Mouse (Mus musculus) midbrain, embryonic 14.5 days (tissue): ENCODE measurements at regions not wholly inside any gene's neighbourhood (a gene's known extent, or its start where the extent isn't known, plus 50 kb on each side); places are given as distances from the start of the nearest gene placed in this dataset.

Experiments
- ATAC-seq: fragments of 200-750 bp; cut with Nextera tagmentation; 2 replicates; pipeline ENCODE4 v1.8.0; 2017; ENCODE audit warnings: moderate number of reproducible peaks, moderate library complexity; ENCODE audit not compliant: low FRiP score, low TSS enrichment
- DNase-seq: peaks from one replicate; pipeline ENCODE4 v3.0.0-alpha.2; 2015
- H3K27ac ChIP-seq: fragments of 300-500 bp; sonication (generic); replicated peaks from 2 replicates; pipeline ENCODE4 v1.5.1; 2014; ENCODE audit warnings: mild to moderate bottlenecking, low read depth, low read length, moderate library complexity
- H3K27me3 ChIP-seq: fragments of 300-500 bp; sonication (generic); 2 replicates; pipeline ENCODE4 v1.6.1; 2014; ENCODE audit warnings: low read length, control low read depth, mixed read lengths; ENCODE audit not compliant: control insufficient read depth, insufficient read depth
- H3K36me3 ChIP-seq: fragments of 300-500 bp; sonication (generic); 2 replicates; pipeline ENCODE4 v1.6.1; 2014; ENCODE audit warnings: low read length, control low read depth; ENCODE audit not compliant: control insufficient read depth, insufficient read depth
- H3K4me1 ChIP-seq: fragments of 300-500 bp; sonication (generic); 2 replicates; pipeline ENCODE4 v1.6.1; 2014; ENCODE audit warnings: mild to moderate bottlenecking, antibody characterized with exemption, low read length, control low read depth; ENCODE audit not compliant: control insufficient read depth, insufficient read depth
- H3K4me2 ChIP-seq: fragments of 300-500 bp; sonication (generic); 2 replicates; pipeline ENCODE4 v1.6.1; 2014; ENCODE audit warnings: mild to moderate bottlenecking, low read length, moderate library complexity
- H3K4me3 ChIP-seq: fragments of 300-500 bp; sonication (generic); replicated peaks from 2 replicates; pipeline ENCODE4 v1.5.1; 2014; ENCODE audit warnings: low read depth, low read length
- H3K9ac ChIP-seq: fragments of 300-500 bp; sonication (generic); replicated peaks from 2 replicates; pipeline ENCODE4 v1.6.1; 2014; ENCODE audit warnings: mild to moderate bottlenecking, low read length, moderate library complexity
- H3K9me3 ChIP-seq: fragments of 300-500 bp; sonication (generic); 2 replicates; pipeline ENCODE4 v1.6.1; 2016; ENCODE audit warnings: low read length, control low read depth, mixed read lengths; ENCODE audit not compliant: control insufficient read depth
- WGBS: fragments of 180-500 bp; shearing (Covaris S2); extraction: QIAGEN DNeasy Blood & Tissue Kit; methylation state at CpG from one replicate; pipeline ENCODE4 v1.1.7; 2014; 5-methylcytosine and 5-hydroxymethylcytosine counted together

- no peak overlapping the region for H3K4me3 ChIP-seq
- 0 out of 2 replicates have a peak, but pooled peaks cover 3% of the 10 kb centered on the region for H3K4me1 ChIP-seq
- H3K9ac ChIP-seq, result no peak overlapping the region
- no peaks in the 10 kb centered on the region for H3K36me3 ChIP-seq
- no peak overlapping the region for H3K4me2 ChIP-seq
- peak; percentile 13 for DNase-seq
- H3K27me3 ChIP-seq, result no peaks in the 10 kb centered on the region
- WGBS, result 83% methylated on average over 1 of the region's 1 CpGs
- no peak for ATAC-seq
- no peaks in the 10 kb centered on the region for H3K9me3 ChIP-seq
- H3K27ac ChIP-seq, result peak overlapping the region; percentile 49; the same call in 1 of the 2 replicates
These were observed 179.5 kb downstream of the Ndufa4 start for GRCm38 (mm10) chr6:11727806-11728205.

- H3K4me1 ChIP-seq, result 0 out of 2 replicates have a peak, but pooled peaks cover 3% of the 10 kb centered on the region
- DNase-seq (peak; percentile 82), ATAC-seq (peak; percentile 75; the same call in 1 of the 2 replicates)
- 42% methylated on average over 5 of the region's 5 CpGs for WGBS
- H3K36me3 ChIP-seq, result no peaks in the 10 kb centered on the region
- no peaks in the 10 kb centered on the region for H3K27me3 ChIP-seq
- H3K4me3 ChIP-seq, result no peak overlapping the region
- H3K4me2 ChIP-seq, result no peak overlapping the region; the same call in 1 of the 2 replicates
- no peaks in the 10 kb centered on the region for H3K9me3 ChIP-seq
- H3K27ac ChIP-seq, result peak overlapping the region; percentile 49; the same call in 1 of the 2 replicates
- no peak overlapping the region for H3K9ac ChIP-seq
These were observed 179.9 kb downstream of the Ndufa4 start for GRCm38 (mm10) chr6:11727370-11727769.

GRCm38 (mm10) chr6:11723519-11723918 is 183.8 kb downstream of the Ndufa4 start:
- Histone ChIP-seq H3K36me3 (no peaks in the 10 kb centered on the region), H3K9me3 (no peaks in the 10 kb centered on the region), H3K4me3 (no peak overlapping the region), H3K27me3 (no peaks in the 10 kb centered on the region), H3K4me2 (no peak overlapping the region), H3K27ac (peak overlapping the region; percentile 14; the same call in 1 of the 2 replicates), H3K9ac (no peak overlapping the region), H3K4me1 (0 out of 2 replicates have a peak, but pooled peaks cover 3% of the 10 kb centered on the region)
- ATAC-seq (0 out of 2 replicates have a peak, but pooled peaks have one; percentile 26), DNase-seq (peak; percentile 28)
- WGBS, result 50% methylated on average over 2 of the region's 2 CpGs

GRCm38 (mm10) chr6:11720274-11720673 is 187.0 kb downstream of the Ndufa4 start:
- no peaks in the 10 kb centered on the region for H3K27me3 ChIP-seq
- H3K4me1 ChIP-seq, result no peaks in the 10 kb centered on the region
- DNase-seq (no peak), ATAC-seq (no peak)
- no peaks in the 10 kb centered on the region for H3K9me3 ChIP-seq
- H3K36me3 ChIP-seq, result no peaks in the 10 kb centered on the region
- H3K4me2 ChIP-seq, result no peak overlapping the region
- H3K27ac ChIP-seq, result no peak overlapping the region
- no peak overlapping the region for H3K9ac ChIP-seq
- H3K4me3 ChIP-seq, result no peak overlapping the region
- 82% methylated on average over 4 of the region's 4 CpGs for WGBS

GRCm38 (mm10) chr6:11710581-11710980 is 196.7 kb downstream of the Ndufa4 start:
- Histone ChIP-seq H3K9ac (no peak overlapping the region), H3K36me3 (no peaks in the 10 kb centered on the region), H3K27me3 (no peaks in the 10 kb centered on the region), H3K27ac (no peak overlapping the region), H3K4me1 (no peaks in the 10 kb centered on the region), H3K4me3 (no peak overlapping the region), H3K9me3 (no peaks in the 10 kb centered on the region), H3K4me2 (no peak overlapping the region)
- ATAC-seq, result no peak
- no peak for DNase-seq
- WGBS, result 93% methylated on average over 2 of the region's 2 CpGs

- H3K9ac ChIP-seq, result no peak overlapping the region
- H3K27me3 ChIP-seq, result no peaks in the 10 kb centered on the region
- H3K4me2 ChIP-seq, result no peak overlapping the region
- H3K4me3 ChIP-seq, result no peak overlapping the region
- no peak overlapping the region for H3K27ac ChIP-seq
- H3K36me3 ChIP-seq, result no peaks in the 10 kb centered on the region
- no peaks in the 10 kb centered on the region for H3K9me3 ChIP-seq
- H3K4me1 ChIP-seq, result no peaks in the 10 kb centered on the region
- ATAC-seq (no peak), DNase-seq (no peak)
These were observed 197.8 kb downstream of the Ndufa4 start for GRCm38 (mm10) chr6:11709465-11709864.
